Mouse (Mus musculus): ENCODE measurements around the gene Hist1h4c.
"Not testable (repeated sequence)": the region's sequence is repeated elsewhere in the genome, so short reads cannot be mapped to it uniquely, and the experiment has no call there.

Gene Hist1h4c

GRCm38 (mm10) chr13:23729192-23729525 lies 30.9 kb upstream of the Hist1h4c start:
- DNase-seq (ENCODE audit: low spot score) = no peak

- DNase-seq (ENCODE audit: low spot score) = no peak
Observed at GRCm38 (mm10) chr13:23728472-23729191, 30.4 kb upstream of the Hist1h4c start.

GRCm38 (mm10) chr13:23725213-23725612 lies 27.0 kb upstream of the Hist1h4c start:
- DNase-seq (ENCODE audit: low spot score) = no peak

- DNase-seq (ENCODE audit: low spot score) = no peak
Observed at GRCm38 (mm10) chr13:23724239-23724638, 26.0 kb upstream of the Hist1h4c start.

GRCm38 (mm10) chr13:23717593-23718245 lies 19.5 kb upstream of the Hist1h4c start:
- peak; percentile 28 for DNase-seq (ENCODE audit: low spot score)

GRCm38 (mm10) chr13:23717176-23717575 lies 18.9 kb upstream of the Hist1h4c start:
- DNase-seq (ENCODE audit: low spot score) = peak; percentile 37

- peak; percentile 11 for DNase-seq (ENCODE audit: low spot score)
Observed at GRCm38 (mm10) chr13:23716261-23717042, 18.2 kb upstream of the Hist1h4c start.

GRCm38 (mm10) chr13:23710374-23711089 lies 12.3 kb upstream of the Hist1h4c start, which contains the start of gene Hfe:
Gene Hfe (minus strand): TSS chr13:23710854.
- DNase-seq (ENCODE audit: low spot score) = peak; percentile 68

GRCm38 (mm10) chr13:23709714-23710373 lies 11.6 kb upstream of the Hist1h4c start:
- peak; percentile 55 for DNase-seq (ENCODE audit: low spot score)

GRCm38 (mm10) chr13:23708654-23709053 lies 10.4 kb upstream of the Hist1h4c start:
- no peak for DNase-seq (ENCODE audit: low spot score)

- DNase-seq (ENCODE audit: low spot score) = no peak
Observed at GRCm38 (mm10) chr13:23708041-23708440, 9.8 kb upstream of the Hist1h4c start.

GRCm38 (mm10) chr13:23706771-23707170 lies 8.5 kb upstream of the Hist1h4c start:
- DNase-seq (ENCODE audit: low spot score) = no peak

GRCm38 (mm10) chr13:23705751-23706356 lies 7.6 kb upstream of the Hist1h4c start:
- no peak for DNase-seq (ENCODE audit: low spot score)

- not testable (repeated sequence) for DNase-seq (ENCODE audit: low spot score)
Observed at GRCm38 (mm10) chr13:23702801-23703200, 4.5 kb upstream of the Hist1h4c start.

GRCm38 (mm10) chr13:23702220-23702619 lies 4.0 kb upstream of the Hist1h4c start:
- no peak for DNase-seq (ENCODE audit: low spot score)

- DNase-seq (ENCODE audit: low spot score) = peak; percentile 64
Observed at GRCm38 (mm10) chr13:23700786-23701520, 2.7 kb upstream of the Hist1h4c start.

GRCm38 (mm10) chr13:23699767-23700166 lies 1.5 kb upstream of the Hist1h4c start:
- no peak for DNase-seq (ENCODE audit: low spot score)

- no peak for DNase-seq (ENCODE audit: low spot score)
Observed at GRCm38 (mm10) chr13:23698996-23699395, 742 bp upstream of the Hist1h4c start.

- DNase-seq (ENCODE audit: low spot score) = peak; percentile 75
Observed at GRCm38 (mm10) chr13:23697491-23698299, 559 bp downstream of the Hist1h4c start.

- DNase-seq (ENCODE audit: low spot score) = peak; percentile 59
Observed at GRCm38 (mm10) chr13:23696061-23696474, 2.2 kb downstream of the Hist1h4c start.
